Mouse (Mus musculus) megakaryocyte, embryonic 14.5 days (primary cell): Measurements from ENCODE around the gene Gfra4.

Experiments used
- FLI1 ChIP-seq: IDR thresholded peaks from 2 replicates; pipeline ENCODE4 v1.6.1; 2012; ENCODE audit warnings: low read length, inconsistent platforms, mixed read lengths
- GATA1 ChIP-seq: IDR thresholded peaks from 3 replicates; pipeline ENCODE4 v1.6.1; 2012; ENCODE audit warnings: mixed read lengths, low read length, inconsistent platforms, borderline replicate concordance

DNA sequence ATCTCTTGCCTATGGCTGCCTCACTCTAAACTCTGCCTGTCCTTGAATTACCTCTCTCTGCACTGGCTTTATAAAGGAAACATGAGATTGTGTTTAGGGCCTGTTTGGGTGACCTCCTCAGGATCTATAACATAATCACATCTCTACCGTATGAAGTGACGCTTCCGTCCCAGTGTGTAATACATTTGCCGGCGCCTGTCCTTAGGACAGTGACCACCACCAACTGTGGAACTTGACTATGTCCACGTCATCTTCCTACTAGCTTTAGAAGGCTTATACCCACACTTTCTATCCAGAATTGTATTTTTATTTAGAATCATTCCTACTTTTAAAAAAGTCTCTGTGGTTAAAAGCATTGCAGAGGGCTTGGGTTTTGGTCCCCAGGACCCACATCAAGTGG lies 4.7 kb downstream of the Gfra4 start:
- TF ChIP-seq GATA1, result no peak
- no peak for TF ChIP-seq FLI1
